Mouse (Mus musculus) heart, embryonic 12.5 days (tissue): ENCODE measurements around the gene Rybp. TPM values are rescaled to one million over a fixed set of nuclear protein-coding genes. Genes with fewer than 3 reads are reported as not detected.
A peak's percentile ranks its signal among the peaks of the same experiment; 100 is the strongest.

Experiments
- ATAC-seq: fragments of 200-750 bp; cut with Nextera tagmentation; 2 replicates; pipeline ENCODE4 v1.8.0; 2017; ENCODE audit warnings: moderate TSS enrichment, moderate library complexity; ENCODE audit not compliant: insufficient number of reproducible peaks, low FRiP score
- H3K27ac ChIP-seq: fragments of 300-500 bp; sonication (generic); 2 replicates; pipeline ENCODE4 v1.5.1; 2016; ENCODE audit warnings: mild to moderate bottlenecking, moderate library complexity; ENCODE audit not compliant: poor library complexity, severe bottlenecking
- H3K27me3 ChIP-seq: fragments of 300-500 bp; sonication (generic); replicated peaks from 2 replicates; pipeline ENCODE4 v1.6.1; 2016; ENCODE audit warnings: mild to moderate bottlenecking, moderate library complexity
- H3K36me3 ChIP-seq: fragments of 300-500 bp; sonication (generic); 2 replicates; pipeline ENCODE4 v1.6.1; 2016; ENCODE audit warnings: mild to moderate bottlenecking, moderate library complexity
- H3K4me1 ChIP-seq: fragments of 300-500 bp; sonication (generic); replicated peaks from 2 replicates; pipeline ENCODE4 v1.6.1; 2016; ENCODE audit warnings: mild to moderate bottlenecking
- H3K4me2 ChIP-seq: fragments of 300-500 bp; sonication (generic); 2 replicates; pipeline ENCODE4 v1.6.1; 2016; ENCODE audit warnings: mild to moderate bottlenecking, moderate library complexity
- H3K4me3 ChIP-seq: fragments of 300-500 bp; sonication (generic); 2 replicates; pipeline ENCODE4 v1.5.1; 2016; ENCODE audit warnings: mild to moderate bottlenecking
- H3K9ac ChIP-seq: fragments of 300-500 bp; sonication (generic); 2 replicates; pipeline ENCODE4 v1.6.1; 2016; ENCODE audit warnings: mild to moderate bottlenecking, moderate library complexity
- H3K9me3 ChIP-seq: fragments of 300-500 bp; sonication (generic); replicated peaks from 2 replicates; pipeline ENCODE4 v1.6.1; 2016; ENCODE audit warnings: mild to moderate bottlenecking, moderate library complexity
- WGBS: fragments of 180-500 bp; shearing (Covaris S2); methylation state at CpG from one replicate; pipeline ENCODE4 v1.1.7; 2016; 5-methylcytosine and 5-hydroxymethylcytosine counted together
- polyA plus RNA-seq: library from polyadenylated mRNA; unstranded; fragments of >200 nt; fragmentation: Nextera tagmentation; extraction: Ambion mirVana; gene quantifications from 2 replicates; pipeline ENCODE4 v1.2.1, GENCODE M21; 2016

The Rybp gene
- polyA plus RNA-seq, 1 experiment from 2014 or later: 18.0 TPM

GRCm38 (mm10) chr6:100322145-100322544, 34.9 kb upstream of the Rybp start:
- Histone ChIP-seq H3K27me3 (peaks cover 25% of the 10 kb centered on the region), H3K36me3 (no peaks in the 10 kb centered on the region), H3K4me2 (no peak overlapping the region), H3K9ac (no peak overlapping the region), H3K27ac (no peak overlapping the region), H3K4me3 (no peak overlapping the region), H3K4me1 (no peaks in the 10 kb centered on the region), H3K9me3 (no peaks in the 10 kb centered on the region)
- ATAC-seq: no peak
- WGBS: 70% methylated on average over 5 of the region's 5 CpGs

- no peak overlapping the region for H3K4me2 ChIP-seq
- H3K9ac ChIP-seq: no peak overlapping the region
- H3K36me3 ChIP-seq: no peaks in the 10 kb centered on the region
- WGBS: 66% methylated on average over 8 of the region's 8 CpGs
- H3K9me3 ChIP-seq: no peaks in the 10 kb centered on the region
- no peaks in the 10 kb centered on the region for H3K4me1 ChIP-seq
- ATAC-seq: no peak
- H3K27me3 ChIP-seq: peaks cover 9% of the 10 kb centered on the region; the same call in 1 of the 2 replicates
- H3K4me3 ChIP-seq: no peak overlapping the region
- no peak overlapping the region for H3K27ac ChIP-seq
Measured at GRCm38 (mm10) chr6:100314201-100314600, 26.9 kb upstream of the Rybp start.

GRCm38 (mm10) chr6:100311167-100311566, 23.9 kb upstream of the Rybp start:
- Histone ChIP-seq H3K27me3 (peaks cover 9% of the 10 kb centered on the region; the same call in 1 of the 2 replicates), H3K27ac (no peak overlapping the region), H3K9ac (no peak overlapping the region), H3K4me3 (no peak overlapping the region), H3K4me1 (no peaks in the 10 kb centered on the region), H3K9me3 (no peaks in the 10 kb centered on the region), H3K4me2 (no peak overlapping the region), H3K36me3 (no peaks in the 10 kb centered on the region)
- WGBS: 87% methylated on average over 1 of the region's 1 CpGs
- no peak for ATAC-seq

DNA sequence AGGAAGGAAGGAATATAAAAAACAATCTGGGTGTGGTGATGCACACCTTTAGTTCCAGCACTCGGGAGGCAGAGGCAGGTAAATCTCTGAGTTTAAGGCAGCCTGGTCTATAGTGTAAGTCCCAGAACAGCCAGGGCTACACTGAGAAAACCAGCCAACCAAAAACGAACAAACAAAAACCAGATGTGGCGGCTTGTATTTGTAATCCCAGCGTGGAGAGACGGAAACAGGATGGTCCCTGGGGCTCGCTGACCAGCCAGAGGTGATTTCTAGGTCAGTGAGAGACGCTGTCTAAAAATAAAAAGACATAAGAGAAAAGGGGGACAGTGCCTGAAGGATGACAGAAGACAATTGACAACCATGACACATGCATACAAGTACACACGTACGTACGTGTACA, 17.5 kb upstream of the Rybp start:
- no peak for ATAC-seq
- Histone ChIP-seq H3K4me2 (no peak overlapping the region), H3K4me1 (peaks cover 3% of the 10 kb centered on the region; the same call in 1 of the 2 replicates), H3K27ac (no peak overlapping the region), H3K9me3 (no peaks in the 10 kb centered on the region), H3K36me3 (no peaks in the 10 kb centered on the region), H3K27me3 (peaks cover 16% of the 10 kb centered on the region), H3K9ac (no peak overlapping the region), H3K4me3 (no peak overlapping the region)
- WGBS: 65% methylated on average over 10 of the region's 10 CpGs

GRCm38 (mm10) chr6:100301410-100302108, 14.3 kb upstream of the Rybp start:
- no peak overlapping the region for H3K27ac ChIP-seq
- H3K9me3 ChIP-seq: no peaks in the 10 kb centered on the region
- WGBS: 64% methylated on average over 8 of the region's 8 CpGs
- no peaks in the 10 kb centered on the region for H3K36me3 ChIP-seq
- H3K4me1 ChIP-seq: peaks cover 6% of the 10 kb centered on the region
- no peak overlapping the region for H3K4me2 ChIP-seq
- peaks cover 31% of the 10 kb centered on the region for H3K27me3 ChIP-seq
- no peak overlapping the region for H3K9ac ChIP-seq
- H3K4me3 ChIP-seq: no peak overlapping the region
- ATAC-seq: no peak

- Histone ChIP-seq H3K4me1 (peaks cover 6% of the 10 kb centered on the region), H3K27ac (no peak overlapping the region), H3K4me3 (no peak overlapping the region), H3K36me3 (no peaks in the 10 kb centered on the region), H3K9ac (no peak overlapping the region), H3K27me3 (peaks cover 31% of the 10 kb centered on the region), H3K9me3 (no peaks in the 10 kb centered on the region), H3K4me2 (no peak overlapping the region)
- 38% methylated on average over 3 of the region's 3 CpGs for WGBS
- no peak for ATAC-seq
Measured at GRCm38 (mm10) chr6:100300831-100301230, 13.5 kb upstream of the Rybp start.

DNA sequence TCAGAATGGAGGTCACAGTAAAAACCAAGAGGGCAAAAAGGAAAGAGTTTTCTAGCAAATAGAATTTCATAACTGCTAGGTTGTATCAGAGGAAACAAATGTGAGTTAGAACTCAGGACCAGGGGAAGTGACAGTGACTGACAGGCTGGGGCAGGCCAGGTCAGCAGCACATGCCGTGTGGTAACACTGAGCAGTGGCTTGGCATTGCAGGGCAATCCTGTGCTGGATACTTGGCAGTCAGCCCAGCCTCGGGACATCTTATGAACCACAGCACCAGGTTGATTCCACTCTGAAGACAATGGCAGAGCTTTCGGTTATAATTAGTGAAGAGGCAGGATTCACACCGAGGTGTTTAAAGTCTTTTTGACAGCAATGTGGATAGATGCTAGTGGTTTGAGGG, 11.7 kb upstream of the Rybp start:
- ATAC-seq: no peak; the same call in 1 of the 2 replicates
- WGBS: 37% methylated on average over 4 of the region's 4 CpGs

DNA sequence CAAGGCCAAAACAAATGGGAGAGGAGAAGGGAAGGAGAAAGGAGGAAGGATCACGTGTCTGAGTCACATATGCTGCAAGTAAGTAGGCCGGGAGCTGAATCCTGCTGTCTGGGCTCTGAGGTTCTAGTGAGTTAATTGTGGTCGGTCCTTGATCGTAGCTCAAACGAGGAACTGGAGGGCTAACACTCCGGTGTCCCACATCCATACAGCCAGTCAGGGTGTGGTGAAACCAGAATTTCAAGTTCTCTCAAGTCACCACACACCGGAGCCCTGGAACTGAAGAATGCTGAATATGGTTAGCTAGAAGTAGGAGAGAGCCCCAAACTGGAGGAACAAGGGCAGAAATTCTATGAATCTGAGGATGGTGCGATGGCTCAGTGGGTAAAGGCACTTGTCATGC, 10.3 kb upstream of the Rybp start:
- WGBS: 84% methylated on average over 8 of the region's 8 CpGs
- Histone ChIP-seq H3K9ac (no peak overlapping the region), H3K27me3 (peaks cover 35% of the 10 kb centered on the region), H3K4me2 (no peak overlapping the region), H3K9me3 (no peaks in the 10 kb centered on the region), H3K27ac (no peak overlapping the region), H3K4me1 (peaks cover 6% of the 10 kb centered on the region), H3K4me3 (no peak overlapping the region), H3K36me3 (no peaks in the 10 kb centered on the region)
- no peak for ATAC-seq

More for the DNA sequence above, 11.7 kb upstream of the Rybp start:
- Histone ChIP-seq H3K9me3 (no peaks in the 10 kb centered on the region), H3K9ac (no peak overlapping the region), H3K27ac (no peak overlapping the region), H3K27me3 (peaks cover 35% of the 10 kb centered on the region), H3K4me2 (no peak overlapping the region), H3K4me3 (no peak overlapping the region), H3K36me3 (no peaks in the 10 kb centered on the region), H3K4me1 (peaks cover 6% of the 10 kb centered on the region)

GRCm38 (mm10) chr6:100292411-100292810, 5.1 kb upstream of the Rybp start:
- no peak for ATAC-seq
- H3K4me1 ChIP-seq: peaks cover 16% of the 10 kb centered on the region
- no peak overlapping the region for H3K4me2 ChIP-seq
- no peaks in the 10 kb centered on the region for H3K36me3 ChIP-seq
- H3K27me3 ChIP-seq: peaks cover 18% of the 10 kb centered on the region
- H3K9ac ChIP-seq: no peak overlapping the region
- no peak overlapping the region for H3K27ac ChIP-seq
- no peaks in the 10 kb centered on the region for H3K9me3 ChIP-seq
- 89% methylated on average over 6 of the region's 6 CpGs for WGBS
- no peak overlapping the region for H3K4me3 ChIP-seq

DNA sequence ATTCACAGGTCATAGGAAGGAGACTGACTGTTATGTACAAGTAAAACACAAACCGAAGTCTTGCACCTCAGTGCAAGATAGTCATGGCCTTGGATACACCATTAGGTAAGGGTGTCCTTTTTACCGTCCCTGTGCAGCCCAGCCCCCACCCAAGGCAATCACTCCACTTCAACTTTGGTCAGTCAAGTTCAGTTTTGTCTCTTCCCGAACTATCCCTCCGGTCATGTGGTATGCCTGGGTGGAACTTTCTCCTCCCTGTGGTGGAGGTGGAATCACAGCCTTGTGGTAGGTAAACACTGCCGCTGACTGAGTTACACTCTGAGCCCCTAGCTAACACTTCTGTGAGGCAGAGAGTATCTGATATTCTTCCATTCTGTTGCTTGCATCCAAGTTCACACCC, 1.8 kb upstream of the Rybp start:
- peaks cover 13% of the 10 kb centered on the region for H3K27me3 ChIP-seq
- 65% methylated on average over 5 of the region's 5 CpGs for WGBS
- no peak overlapping the region for H3K9ac ChIP-seq
- H3K9me3 ChIP-seq: no peaks in the 10 kb centered on the region
- H3K4me1 ChIP-seq: peaks cover 24% of the 10 kb centered on the region
- no peak overlapping the region for H3K27ac ChIP-seq
- H3K36me3 ChIP-seq: no peaks in the 10 kb centered on the region
- H3K4me2 ChIP-seq: peak overlapping the region; percentile 97
- ATAC-seq: no peak
- no peak overlapping the region for H3K4me3 ChIP-seq

GRCm38 (mm10) chr6:100288730-100289035, 1.4 kb upstream of the Rybp start:
- Histone ChIP-seq H3K4me1 (peaks cover 27% of the 10 kb centered on the region), H3K4me2 (peak overlapping the region; percentile 97), H3K9me3 (no peaks in the 10 kb centered on the region), H3K9ac (no peak overlapping the region), H3K27me3 (peaks cover 13% of the 10 kb centered on the region; the same call in 1 of the 2 replicates), H3K4me3 (peak overlapping the region; percentile 97), H3K27ac (no peak overlapping the region), H3K36me3 (no peaks in the 10 kb centered on the region)
- no peak for ATAC-seq
- 29% methylated on average over 4 of the region's 4 CpGs for WGBS
